Mouse (Mus musculus) bone marrow, adult 2 months (tissue): ENCODE results near the gene Nsmce4a. TPM values are rescaled to one million over a fixed set of nuclear protein-coding genes. Genes with fewer than 3 reads are reported as not detected.
A peak's percentile ranks its signal among the peaks of the same experiment; 100 is the strongest.

Experiments used
- H3K27ac ChIP-seq: fragments of 200-500 bp; 2 replicates; pipeline ENCODE4 v1.5.1; 2012; ENCODE audit warnings: low read depth, mild to moderate bottlenecking, control low read depth, inconsistent platforms, low read length; ENCODE audit not compliant: control insufficient read depth, poor library complexity, insufficient read depth
- H3K4me1 ChIP-seq: fragments of 200-500 bp; 2 replicates; pipeline ENCODE4 v1.6.1; 2011; ENCODE audit warnings: low read length; ENCODE audit not compliant: control insufficient read depth, insufficient read depth
- H3K4me3 ChIP-seq: fragments of 200-500 bp; replicated peaks from 2 replicates; pipeline ENCODE3; 2011; ENCODE audit warnings: mild to moderate bottlenecking, low read depth, low read length, control low read depth; ENCODE audit not compliant: control insufficient read depth
- CTCF ChIP-seq: fragments of 200-500 bp; IDR thresholded peaks from 2 replicates; pipeline ENCODE4 v1.5.1; 2011; ENCODE audit warnings: low read length, control low read depth; ENCODE audit not compliant: control insufficient read depth, insufficient read depth
- POLR2A ChIP-seq: fragments of 200-500 bp; IDR thresholded peaks from 2 replicates; pipeline ENCODE4 v1.6.1; 2011; ENCODE audit warnings: low read depth, mild to moderate bottlenecking, control low read depth, low read length, borderline replicate concordance; ENCODE audit not compliant: control insufficient read depth
- WGBS: fragments of 180-500 bp; shearing (Covaris S2); methylation state at CpG from one replicate; pipeline ENCODE4 v1.1.7; 2018; 5-methylcytosine and 5-hydroxymethylcytosine counted together
- polyA plus RNA-seq: library from polyadenylated mRNA; stranded (reverse); fragments of >200 nt; gene quantifications from 2 replicates; pipeline ENCODE4 v1.2.4, GENCODE M21; 2011; ENCODE audit warnings: low replicate concordance; ENCODE audit not compliant: missing spikeins, insufficient read depth, insufficient read length

Nsmce4a gene
- polyA plus RNA-seq, 1 experiment = 84.2 TPM

GRCm38 (mm10) chr7:130519096-130520048, 53.5 kb downstream of the Nsmce4a start:
- no peaks in the 10 kb centered on the region; the same call in 1 of the 2 replicates for H3K4me1 ChIP-seq
- peak overlapping the region; percentile 94 for H3K27ac ChIP-seq
- H3K4me3 ChIP-seq = peak overlapping the region; percentile 99
- under 1% methylated on average over 90 of the region's 90 CpGs for WGBS
- TF ChIP-seq POLR2A = peak; percentile 44; the same call in 1 of the 2 replicates
- TF ChIP-seq CTCF = no peak

- Histone ChIP-seq H3K4me3 (peak overlapping the region; percentile 99), H3K27ac (no peak overlapping the region; the same call in 1 of the 2 replicates), H3K4me1 (no peaks in the 10 kb centered on the region; the same call in 1 of the 2 replicates)
- WGBS = 20% methylated on average over 26 of the region's 26 CpGs
- no peak for TF ChIP-seq POLR2A
- TF ChIP-seq CTCF = no peak
These were observed 54.5 kb downstream of the Nsmce4a start for GRCm38 (mm10) chr7:130518213-130519095.

GRCm38 (mm10) chr7:130510243-130510642, 62.7 kb downstream of the Nsmce4a start:
- WGBS = 50% methylated on average over 5 of the region's 5 CpGs
- TF ChIP-seq CTCF (no peak), POLR2A (no peak)

GRCm38 (mm10) chr7:130503006-130503405, 69.9 kb downstream of the Nsmce4a start:
- no peak overlapping the region for H3K4me3 ChIP-seq
- TF ChIP-seq CTCF (no peak), POLR2A (no peak)
- no peaks in the 10 kb centered on the region; the same call in 1 of the 2 replicates for H3K4me1 ChIP-seq
- 89% methylated on average over 5 of the region's 5 CpGs for WGBS
- H3K27ac ChIP-seq = no peak overlapping the region

More at GRCm38 (mm10) chr7:130510243-130510642, 62.7 kb downstream of the Nsmce4a start:
- no peaks in the 10 kb centered on the region for H3K4me1 ChIP-seq
- H3K4me3 ChIP-seq = no peak overlapping the region
- H3K27ac ChIP-seq = no peak overlapping the region

- TF ChIP-seq CTCF = no peak
- TF ChIP-seq POLR2A = no peak
- WGBS = 3% methylated on average over 1 of the region's 1 CpGs
- Histone ChIP-seq H3K4me1 (no peaks in the 10 kb centered on the region; the same call in 1 of the 2 replicates), H3K4me3 (no peak overlapping the region), H3K27ac (no peak overlapping the region)
These were observed 71.4 kb downstream of the Nsmce4a start for GRCm38 (mm10) chr7:130501499-130501898.

- no peak overlapping the region for H3K4me3 ChIP-seq
- H3K4me1 ChIP-seq = no peaks in the 10 kb centered on the region
- no peak for TF ChIP-seq CTCF
- no peak for TF ChIP-seq POLR2A
- no peak overlapping the region for H3K27ac ChIP-seq
- 73% methylated on average over 3 of the region's 3 CpGs for WGBS
These were observed 79.6 kb downstream of the Nsmce4a start for GRCm38 (mm10) chr7:130493346-130493745.

- no peak overlapping the region for H3K4me3 ChIP-seq
- no peak overlapping the region for H3K27ac ChIP-seq
- TF ChIP-seq CTCF = no peak
- no peak for TF ChIP-seq POLR2A
- H3K4me1 ChIP-seq = no peaks in the 10 kb centered on the region
These were observed 80.9 kb downstream of the Nsmce4a start for GRCm38 (mm10) chr7:130492026-130492425.

Other genes starting within 250 kb of the Nsmce4a start
- gene Ate1, start 52.7 kb downstream of the Nsmce4a start, polyA plus RNA-seq = 11.9 and 13.7 TPM in 2 replicates
- gene Tacc2, start 4.3 kb upstream of the Nsmce4a start, polyA plus RNA-seq = 4.4 and 12.0 TPM in 2 replicates
- gene Btbd16, start 201.0 kb upstream of the Nsmce4a start, polyA plus RNA-seq = 1.4 TPM in 1 of 2 replicates, not detected in the other